Mouse (Mus musculus): ENCODE data around the gene Adpgk. TPM values are rescaled to one million over a fixed set of nuclear protein-coding genes. Genes with fewer than 3 reads are reported as not detected.
"Not testable (repeated sequence)": the region's sequence is repeated elsewhere in the genome, so short reads cannot be mapped to it uniquely, and the experiment has no call there.

The Adpgk gene
- total and polyA plus RNA-seq, 3 experiments = 26.2 to 29.8 TPM; not detected in 1

- TF ChIP-seq TAL1 (IDR thresholded peaks at IDR 0.05; ENCODE audit: low read length) (no peak), ZC3H11A (IDR thresholded peaks at IDR 0.05; ENCODE audit: low read depth, low read length) (no peak), ELF1 (IDR thresholded peaks at IDR 0.05; ENCODE audit: low read depth, low read length) (peak; percentile 91), MYC (IDR thresholded peaks at IDR 0.05; ENCODE audit: low read depth, low read length) (0 out of 2 replicates have a peak, but pooled peaks have one; percentile 9), HCFC1 (IDR thresholded peaks at IDR 0.05; ENCODE audit: low read depth, low read length) (peak; percentile 77), POLR2A (IDR thresholded peaks at IDR 0.05; ENCODE audit: control insufficient read depth in 1 of 2, insufficient read depth in 1 of 2, low read depth in 1 of 2, low read length in 2 of 2, poor library complexity in 1 of 2) (peak; percentile 63 to 88; a peak in 2 of 4 replicates), TBP (IDR thresholded peaks at IDR 0.05; ENCODE audit: low read depth, low read length) (peak; percentile 60), RAD21 (IDR thresholded peaks at IDR 0.05; ENCODE audit: low read depth, low read length) (no peak), MAZ (IDR thresholded peaks at IDR 0.05; ENCODE audit: low read depth, low read length) (peak; percentile 21; the same call in 1 of the 2 replicates), KAT2A (conservative IDR thresholded peaks at IDR 0.05; ENCODE audit: low read depth, low read length) (no peak), TCF12 (IDR thresholded peaks at IDR 0.05; ENCODE audit: low read depth, low read length) (peak; percentile 63), POLR2AphosphoS5 (IDR thresholded peaks at IDR 0.05; ENCODE audit: borderline replicate concordance, low read depth, low read length) (no peak)
These were observed 61.9 kb downstream of the Adpgk start, which contains the start of gene Bbs4 (continued) for GRCm38 (mm10) chr9:59353253-59353639.

DNA sequence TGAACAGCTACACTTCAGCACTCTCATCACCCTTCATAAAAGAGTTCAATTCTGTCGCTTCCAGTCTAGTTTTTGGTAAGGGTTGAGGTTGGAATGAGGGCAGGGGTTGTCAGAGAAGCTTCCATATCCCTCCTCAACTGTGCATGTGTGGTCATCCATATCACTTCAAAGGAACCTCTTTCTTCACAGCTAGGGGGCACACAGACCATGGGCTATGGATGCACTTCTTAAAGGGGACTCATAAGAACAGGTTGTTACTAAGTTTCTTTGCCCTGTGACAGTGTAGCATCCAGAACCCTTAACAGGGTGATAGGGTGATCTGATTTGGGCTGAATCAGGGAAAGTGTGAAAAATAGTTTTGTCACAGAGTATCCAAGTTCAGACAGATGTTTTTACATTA is 66.7 kb downstream of the Adpgk start:
- not testable (repeated sequence) for H3K9ac ChIP-seq (ENCODE audit: control insufficient read depth, low read depth, low read length, poor library complexity, severe bottlenecking); H3K36me3 ChIP-seq (ENCODE audit: control insufficient read depth in 1 of 2, insufficient read depth in 2 of 2, low read length in 2 of 2); H3K79me2 ChIP-seq (ENCODE audit: control insufficient read depth, insufficient read depth, low read length, poor library complexity); H3K27ac ChIP-seq (ENCODE audit: control insufficient read depth, low read depth, low read length); H3K27me3 ChIP-seq (ENCODE audit: control insufficient read depth in 1 of 2, insufficient read depth in 2 of 2, low read length in 2 of 2); H3K9me3 ChIP-seq (replicated peaks; ENCODE audit: insufficient read depth, low read length); H3K4me3 ChIP-seq (ENCODE audit: control insufficient read depth in 1 of 2, insufficient read depth in 1 of 2, low read depth in 2 of 2, low read length in 2 of 2); H3K4me1 ChIP-seq (ENCODE audit: control insufficient read depth in 1 of 2, insufficient read depth in 2 of 2, low read length in 2 of 2)
- peak; percentile 34 for DNase-seq (ENCODE audit: low read depth, low spot score)
- TF ChIP-seq ZC3H11A (IDR thresholded peaks at IDR 0.05; ENCODE audit: low read depth, low read length) = peak; percentile 20; the same call in 1 of the 2 replicates
- TF ChIP-seq SMC3 (IDR thresholded peaks at IDR 0.05; ENCODE audit: low read depth, low read length) = peak; percentile 43
- peak; percentile 43 for TF ChIP-seq RAD21 (IDR thresholded peaks at IDR 0.05; ENCODE audit: low read depth, low read length)
- TF ChIP-seq CTCF (IDR thresholded peaks at IDR 0.05 in 2 of 3, conservative IDR thresholded peaks at IDR 0.05 in 1 of 3; ENCODE audit: control insufficient read depth in 1 of 3, insufficient read depth in 1 of 3, low read depth in 2 of 3, low read length in 3 of 3, poor library complexity in 1 of 3, severe bottlenecking in 1 of 3) = peak in 1 of 3 experiments; percentile 41; a peak in 2 of 6 replicates

GRCm38 (mm10) chr9:59360487-59360886 is 69.1 kb downstream of the Adpgk start:
- not testable (repeated sequence) for H3K9ac ChIP-seq (ENCODE audit: control insufficient read depth, low read depth, low read length, poor library complexity, severe bottlenecking); H3K27ac ChIP-seq (ENCODE audit: control insufficient read depth, low read depth, low read length); H3K27me3 ChIP-seq (ENCODE audit: control insufficient read depth in 1 of 2, insufficient read depth in 2 of 2, low read length in 2 of 2); H3K79me2 ChIP-seq (ENCODE audit: control insufficient read depth, insufficient read depth, low read length, poor library complexity); DNase-seq (ENCODE audit: low read depth, low spot score); H3K9me3 ChIP-seq (replicated peaks; ENCODE audit: insufficient read depth, low read length); H3K4me3 ChIP-seq (ENCODE audit: control insufficient read depth in 1 of 2, insufficient read depth in 1 of 2, low read depth in 2 of 2, low read length in 2 of 2); H3K36me3 ChIP-seq (ENCODE audit: control insufficient read depth in 1 of 2, insufficient read depth in 2 of 2, low read length in 2 of 2); H3K4me1 ChIP-seq (ENCODE audit: control insufficient read depth in 1 of 2, insufficient read depth in 2 of 2, low read length in 2 of 2)
